Mouse (Mus musculus) spleen, adult 2 months (tissue): ENCODE data around the gene Nav2.

Experiments
- CTCF ChIP-seq: fragments of 200-500 bp; IDR thresholded peaks from 2 replicates; pipeline ENCODE4 v1.5.1; 2011; ENCODE audit warnings: mild to moderate bottlenecking, inconsistent platforms; ENCODE audit not compliant: insufficient read depth, insufficient read length, insufficient replicate concordance; ENCODE audit errors: extremely low read depth
- POLR2A ChIP-seq: fragments of 200-500 bp; IDR thresholded peaks from 2 replicates; pipeline ENCODE4 v1.6.1; 2011; ENCODE audit warnings: low read depth, low read length, inconsistent platforms

GRCm38 (mm10) chr7:49427843-49428242 lies 519.3 kb downstream of the Nav2 start:
- TF ChIP-seq CTCF, result peak; percentile 49; the same call in 1 of the 2 replicates
- no peak for TF ChIP-seq POLR2A
